Mouse (Mus musculus) mesoderm, embryonic 11.5 days (tissue): ENCODE results near the gene Tmem81.

Experiments used
- DNase-seq: peaks from one replicate; pipeline ENCODE4 v3.0.0-alpha.2; 2012; ENCODE audit warnings: low read depth, low spot score

Tmem81 gene

DNA sequence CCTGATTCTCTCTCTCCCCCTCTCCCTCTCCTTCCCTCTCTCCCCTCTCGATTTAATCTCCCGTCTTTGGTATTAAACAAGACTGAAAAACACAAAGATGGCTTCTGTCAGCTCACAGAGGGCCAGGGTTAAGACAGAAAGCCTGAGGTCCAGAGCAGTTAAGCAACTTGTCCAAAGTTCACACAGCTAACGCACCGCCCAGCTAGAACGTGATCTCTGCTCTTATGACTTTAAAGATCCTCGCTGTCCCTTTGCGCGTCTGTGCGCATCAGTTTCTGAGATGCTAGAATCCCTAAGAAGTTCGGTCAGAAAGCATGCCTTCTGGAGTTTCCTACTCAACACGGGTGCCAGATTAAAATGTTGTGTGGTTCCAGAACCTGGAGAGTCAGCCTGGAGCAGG, 13.7 kb downstream of the Tmem81 start:
- no peak for DNase-seq

DNA sequence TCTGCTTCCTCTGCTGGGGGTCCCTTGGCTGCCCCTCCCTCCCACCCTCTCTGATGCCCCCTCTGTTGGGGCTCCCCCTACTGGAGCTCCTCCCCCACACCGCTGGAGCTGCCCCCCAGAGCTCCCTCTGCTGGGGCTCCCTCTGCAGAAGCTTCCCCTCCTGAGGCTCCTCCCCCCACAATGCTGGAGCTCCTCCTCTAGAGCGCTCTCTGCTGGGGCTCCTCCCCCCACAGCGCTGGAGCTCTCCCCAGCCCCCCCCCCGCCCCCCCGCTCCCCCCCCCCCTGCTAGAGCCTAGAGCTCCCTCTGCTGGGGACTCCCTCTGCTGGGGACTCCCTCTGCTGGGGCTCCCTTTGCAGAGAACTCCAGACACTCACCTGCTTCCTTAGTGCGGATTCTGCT, 14.7 kb downstream of the Tmem81 start:
- DNase-seq, result peak; percentile 57

DNA sequence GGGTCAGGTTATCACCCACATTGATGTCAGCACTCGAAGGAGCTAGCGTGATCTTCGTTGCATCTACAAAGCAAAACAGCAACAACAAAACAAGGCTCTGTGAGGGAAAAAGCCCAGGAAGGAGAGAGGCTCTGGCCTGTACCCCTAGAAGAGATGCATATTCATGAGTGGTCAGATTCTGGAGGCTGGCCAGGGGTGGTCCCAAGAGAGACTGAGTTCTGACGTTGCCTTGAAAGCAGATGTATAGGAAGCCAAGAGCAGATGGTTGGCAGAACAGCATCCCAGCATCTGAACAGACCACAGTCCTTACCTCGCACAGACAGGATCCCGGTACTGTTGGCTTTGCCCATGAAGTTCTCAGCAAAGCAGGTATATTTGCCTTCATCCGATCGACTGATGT, 17.0 kb downstream of the Tmem81 start:
- DNase-seq, result no peak

DNA sequence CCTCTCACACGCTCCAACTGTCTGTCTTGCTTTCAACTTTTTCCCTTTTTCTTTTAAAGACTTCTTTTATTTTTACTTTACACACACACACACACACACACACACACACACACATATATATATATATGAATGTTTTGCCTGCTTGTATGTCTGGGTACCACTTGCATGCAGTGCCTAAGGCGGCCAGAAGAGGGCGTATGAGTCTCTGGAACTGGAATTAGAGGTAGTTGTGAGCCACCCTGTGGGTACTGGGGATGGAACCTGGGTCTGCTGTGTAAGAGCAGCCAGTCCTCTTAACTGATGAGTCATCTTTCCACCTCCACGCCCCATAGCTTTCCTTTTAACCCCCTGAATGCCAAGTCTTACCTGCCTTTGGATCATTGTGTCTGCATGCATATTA, 17.9 kb downstream of the Tmem81 start:
- peak; percentile 39 for DNase-seq

DNA sequence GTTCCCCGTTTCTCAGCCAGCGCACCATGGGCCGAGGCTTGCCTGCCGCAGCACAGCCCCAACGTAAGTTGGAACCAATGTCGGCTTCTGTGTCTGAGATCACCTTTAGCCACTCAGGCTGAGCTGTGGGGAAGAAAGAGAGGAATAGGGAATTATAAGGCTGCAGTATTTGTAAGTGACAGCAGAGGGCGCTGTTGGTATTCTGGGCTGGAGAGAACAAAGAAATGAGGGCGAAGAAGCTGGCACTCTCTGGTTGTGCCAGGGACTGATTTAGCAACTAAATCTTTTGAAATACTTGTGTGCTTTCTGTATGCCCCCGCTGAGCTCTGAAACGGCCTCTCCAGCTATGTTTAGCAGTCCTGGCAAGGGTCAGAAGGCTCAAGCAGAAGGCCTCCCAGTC, 19.8 kb downstream of the Tmem81 start:
- DNase-seq, result peak; percentile 86

DNA sequence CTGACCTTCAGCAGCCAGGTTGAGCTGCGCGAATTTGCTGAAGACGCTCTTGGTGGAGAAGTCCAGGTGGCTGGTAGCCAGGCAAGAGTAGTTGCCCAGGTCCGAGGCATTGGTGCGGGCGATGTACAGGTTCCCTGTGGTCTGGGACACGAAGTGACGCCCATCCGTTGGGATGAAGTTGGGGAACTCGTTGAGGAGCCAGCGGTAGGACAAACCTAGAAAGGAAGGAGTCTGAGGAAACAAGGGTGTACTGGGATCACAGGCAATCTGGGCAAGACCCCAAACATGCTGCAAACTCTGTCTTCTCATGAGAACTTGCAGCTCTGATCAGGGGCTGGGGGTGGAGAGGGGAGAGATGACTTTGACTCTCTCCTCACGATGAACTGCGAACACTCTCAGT, 22.0 kb downstream of the Tmem81 start:
- no peak for DNase-seq

DNA sequence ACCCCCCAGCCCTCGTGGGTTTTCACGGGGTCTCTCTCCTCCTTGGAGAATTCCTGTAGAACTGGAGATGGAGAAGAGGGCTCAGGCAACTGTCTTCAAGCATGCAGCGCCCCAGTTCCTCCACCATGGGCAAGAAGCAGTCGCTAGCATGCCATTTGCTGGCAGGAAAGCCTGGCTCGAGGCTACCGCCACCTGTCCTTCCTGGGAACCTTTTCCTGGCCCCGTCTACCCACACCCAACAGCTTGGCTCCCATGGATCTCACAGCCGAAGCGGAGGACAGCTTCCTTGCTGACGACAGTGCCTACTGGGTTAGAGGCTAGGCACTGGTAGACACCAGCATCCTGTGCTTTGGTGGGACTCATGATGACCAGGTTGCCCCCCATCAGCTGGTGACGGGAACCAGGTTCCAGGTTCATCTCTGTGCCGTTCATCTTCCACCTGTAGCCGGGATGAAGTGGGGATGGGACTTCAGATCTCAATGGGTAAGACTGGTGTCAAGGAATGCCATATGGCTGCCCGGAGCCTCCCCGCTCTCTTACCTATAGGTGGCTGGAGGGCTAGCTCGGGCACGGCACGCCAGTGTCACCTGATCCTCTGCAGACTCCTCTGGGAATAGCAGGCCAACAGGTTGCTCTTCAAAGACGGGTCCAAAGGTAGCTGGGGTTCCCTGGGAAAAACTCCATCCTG, 22.8 kb downstream of the Tmem81 start:
- DNase-seq, result no peak

DNA sequence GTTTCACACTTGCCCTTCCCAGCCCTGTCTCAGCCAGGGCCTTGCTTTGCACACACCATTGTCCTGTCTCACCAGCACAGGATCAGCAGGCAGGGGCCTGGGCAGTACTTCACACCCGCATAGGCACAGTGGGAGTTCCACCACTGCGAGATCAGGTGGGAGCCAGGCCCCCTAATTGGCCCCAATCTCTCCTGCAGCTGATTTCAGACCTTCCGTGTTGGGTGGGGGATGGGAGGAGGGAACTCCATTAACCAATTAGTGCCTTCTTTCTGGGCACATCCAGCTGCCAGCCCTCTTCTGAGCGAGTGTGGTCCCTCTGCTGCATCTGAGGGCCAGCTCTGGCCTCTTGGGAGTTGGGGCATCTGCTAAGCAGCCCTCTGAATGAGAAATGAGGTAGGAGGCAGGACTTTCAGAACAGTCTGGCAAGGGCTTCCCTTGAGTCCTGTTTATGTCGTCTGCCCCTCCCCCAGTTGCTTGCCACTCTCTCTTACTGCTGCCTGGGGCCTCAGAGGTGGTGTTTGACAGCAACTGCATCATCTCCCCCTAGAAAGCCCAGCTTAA, 24.7 kb downstream of the Tmem81 start:
- peak; percentile 76 for DNase-seq

DNA sequence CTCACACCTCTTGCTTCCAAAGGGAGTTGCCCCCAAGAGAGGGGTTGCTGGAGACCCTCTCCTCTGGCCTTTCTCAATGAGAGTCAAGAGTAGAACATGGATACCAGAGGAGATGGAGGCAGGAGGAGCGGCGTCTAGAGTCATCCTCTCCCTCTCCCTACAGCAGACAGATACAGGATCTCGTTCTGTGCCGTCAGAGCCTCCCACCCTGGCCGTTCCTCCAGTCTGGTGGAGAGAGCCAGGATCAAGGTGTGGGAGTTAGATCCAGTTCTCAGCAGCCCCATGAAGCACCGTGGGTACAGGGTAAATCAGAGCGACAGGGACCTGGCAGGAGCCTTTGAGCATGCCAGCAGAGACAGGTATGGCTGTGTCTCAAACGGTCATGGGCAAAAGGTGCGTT, 26.5 kb downstream of the Tmem81 start:
- no peak for DNase-seq

DNA sequence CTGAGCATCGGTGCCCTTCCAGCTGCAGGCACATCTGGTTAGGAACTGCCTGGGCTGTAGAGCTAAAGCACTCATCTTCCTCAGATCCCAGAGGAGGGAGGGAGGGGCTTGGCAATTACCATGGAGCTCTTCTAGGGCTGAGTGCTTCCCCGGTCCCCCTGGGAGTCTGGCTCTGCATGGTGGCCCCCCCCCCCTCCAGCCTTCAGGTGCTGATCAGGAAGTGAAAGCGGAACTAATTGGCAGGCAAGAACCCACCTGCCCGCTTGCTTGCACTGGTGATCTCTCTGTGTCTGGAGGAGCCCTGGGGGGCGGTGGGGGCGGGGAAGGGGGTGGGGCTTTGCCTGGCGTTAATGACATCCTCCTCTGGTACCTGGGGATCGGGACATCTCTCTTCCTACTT, 27.8 kb downstream of the Tmem81 start:
- no peak for DNase-seq

DNA sequence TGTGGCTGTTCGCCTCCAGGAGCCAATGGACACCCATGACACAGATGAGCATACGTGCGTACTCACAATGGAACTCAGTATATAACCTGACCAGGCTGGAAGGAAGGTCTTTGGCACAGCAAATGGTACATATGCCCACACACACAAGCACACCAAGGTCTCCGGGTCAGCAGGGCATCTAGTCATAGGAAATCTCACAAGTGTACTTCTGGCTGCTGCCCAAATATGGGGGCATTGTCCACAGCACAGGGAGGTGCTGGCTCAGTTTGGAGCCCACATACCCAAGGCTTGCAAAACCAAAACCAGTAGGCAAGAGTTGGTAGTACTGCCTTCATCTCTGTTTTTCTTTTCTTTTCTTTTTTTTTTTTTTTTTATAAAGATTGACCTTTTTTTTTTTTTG, 29.5 kb downstream of the Tmem81 start:
- no peak for DNase-seq

DNA sequence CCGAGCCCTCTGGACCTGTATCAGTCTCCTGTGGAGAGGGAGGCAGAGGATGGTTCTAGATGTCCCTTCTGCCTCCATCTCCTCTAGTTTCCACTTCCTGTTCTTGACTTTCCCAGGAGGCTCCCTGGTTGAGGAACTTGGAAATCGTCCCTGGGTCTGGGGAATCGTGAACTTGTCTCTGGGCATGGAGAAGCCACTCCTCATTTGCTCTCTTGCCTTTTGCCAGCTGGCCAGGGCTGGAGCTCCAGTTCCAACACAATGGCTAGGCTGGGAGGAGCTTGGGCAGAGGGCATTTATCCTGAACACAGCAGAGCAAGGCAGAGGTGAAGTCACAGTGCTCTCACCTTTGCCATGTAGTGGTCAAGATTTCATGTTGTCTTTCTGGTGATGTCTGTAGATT, 30.4 kb downstream of the Tmem81 start:
- no peak for DNase-seq

DNA sequence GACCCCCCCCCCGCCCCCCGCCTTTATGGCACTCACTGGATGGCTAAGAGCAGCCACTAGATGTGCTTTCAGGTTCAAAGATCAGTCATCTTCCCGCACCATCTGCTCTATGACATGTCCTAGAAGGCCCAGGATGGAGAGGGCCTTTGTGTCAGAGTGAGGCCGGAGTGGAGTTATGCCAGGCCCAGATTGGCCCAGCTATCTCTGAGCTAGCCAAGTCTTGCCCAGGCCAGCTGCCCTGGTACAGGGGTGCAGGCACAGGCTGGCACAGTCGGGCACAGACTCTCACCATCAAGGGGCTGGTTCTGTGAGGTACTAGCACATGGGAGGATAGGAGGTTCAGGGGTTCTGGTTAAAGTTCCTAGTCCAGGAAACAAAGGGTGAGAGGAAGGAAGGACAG, 31.7 kb downstream of the Tmem81 start:
- no peak for DNase-seq

DNA sequence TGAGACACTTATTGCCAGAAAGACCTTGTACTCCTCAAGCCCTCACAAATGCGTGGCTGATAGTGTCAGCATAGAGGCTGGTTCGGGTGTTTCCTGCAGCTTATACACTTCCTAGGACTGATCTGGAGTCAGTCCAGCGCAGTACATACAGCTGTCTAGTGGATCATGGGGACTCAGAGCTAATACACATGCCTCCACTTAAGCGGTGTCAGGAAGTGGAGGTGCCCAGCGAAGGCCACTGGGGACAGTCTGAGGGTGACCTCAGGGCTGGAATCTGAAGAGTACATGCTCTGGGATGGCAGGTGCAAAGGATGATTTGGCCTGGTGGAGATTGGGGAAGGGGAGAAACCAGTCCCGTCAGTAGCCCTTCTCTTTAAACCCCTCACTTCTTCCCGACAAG, 34.7 kb downstream of the Tmem81 start:
- no peak for DNase-seq

DNA sequence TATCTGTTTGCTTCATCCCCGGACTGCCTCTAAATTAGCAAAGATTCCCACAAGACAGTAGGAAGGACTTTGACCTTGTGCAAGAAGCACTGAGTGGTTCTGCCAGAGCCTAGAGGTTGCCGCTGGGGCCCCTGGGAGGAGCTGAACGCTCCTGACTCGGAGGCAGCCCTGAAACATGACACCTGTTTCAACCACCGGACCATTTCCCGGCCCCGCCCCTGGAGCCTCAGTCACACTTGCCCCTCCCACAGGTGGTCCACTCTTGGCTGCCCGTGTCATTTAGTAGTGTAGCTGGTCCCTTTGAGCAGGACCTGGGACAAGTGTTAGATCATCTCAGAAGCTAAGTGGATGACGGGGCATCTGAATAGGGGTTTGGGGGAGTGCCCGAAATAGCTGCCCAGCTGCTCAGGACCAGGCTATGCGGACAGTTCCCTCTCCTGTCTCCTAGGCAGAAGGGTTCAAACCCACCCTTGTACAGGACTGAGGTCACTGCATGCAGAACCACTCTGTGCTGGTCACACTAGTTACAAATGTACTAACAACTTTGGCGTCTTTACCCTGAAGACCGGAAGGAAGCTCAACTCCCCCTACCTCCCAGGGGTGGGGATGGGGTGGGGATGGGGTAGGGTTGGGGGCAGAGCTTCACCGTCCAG, 35.3 kb downstream of the Tmem81 start:
- DNase-seq, result peak; percentile 56

DNA sequence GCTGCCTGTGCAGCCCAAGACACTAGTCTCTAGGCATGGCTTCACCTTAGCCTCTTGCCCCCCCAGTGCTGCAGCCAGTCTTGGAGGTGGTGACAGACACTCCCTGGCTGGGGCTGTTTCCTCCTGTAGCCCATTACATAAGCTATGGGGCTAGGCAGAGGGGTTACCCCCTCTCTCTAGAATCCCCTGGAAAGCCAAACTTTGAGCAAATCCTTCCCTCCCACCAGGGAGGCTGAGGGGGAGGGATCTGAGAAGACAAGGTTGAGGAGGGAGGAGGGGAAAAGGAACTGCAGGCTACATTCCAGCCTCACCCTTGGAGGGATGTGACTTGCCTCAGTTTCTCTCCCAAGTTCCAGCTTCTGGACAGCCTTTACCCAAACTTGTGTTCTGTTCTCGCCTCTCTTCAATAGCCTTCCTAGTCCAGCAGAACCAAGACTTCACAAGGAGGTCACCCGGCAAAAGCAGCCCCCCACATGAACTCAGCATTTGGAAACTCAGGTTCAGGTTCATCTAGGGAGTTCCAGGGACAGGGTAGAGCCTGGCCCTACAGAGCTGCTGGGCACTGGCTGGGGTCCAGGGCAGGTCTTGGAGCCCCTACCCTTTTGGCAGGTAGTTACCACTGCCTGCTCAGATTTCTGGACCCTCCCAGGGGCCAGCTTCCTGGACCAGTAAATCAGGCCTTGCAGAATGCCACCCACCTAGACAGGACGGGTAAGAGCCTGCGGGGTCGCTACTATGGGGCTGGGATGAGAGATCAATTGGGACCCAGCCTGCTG, 36.0 kb downstream of the Tmem81 start:
- DNase-seq, result no peak

DNA sequence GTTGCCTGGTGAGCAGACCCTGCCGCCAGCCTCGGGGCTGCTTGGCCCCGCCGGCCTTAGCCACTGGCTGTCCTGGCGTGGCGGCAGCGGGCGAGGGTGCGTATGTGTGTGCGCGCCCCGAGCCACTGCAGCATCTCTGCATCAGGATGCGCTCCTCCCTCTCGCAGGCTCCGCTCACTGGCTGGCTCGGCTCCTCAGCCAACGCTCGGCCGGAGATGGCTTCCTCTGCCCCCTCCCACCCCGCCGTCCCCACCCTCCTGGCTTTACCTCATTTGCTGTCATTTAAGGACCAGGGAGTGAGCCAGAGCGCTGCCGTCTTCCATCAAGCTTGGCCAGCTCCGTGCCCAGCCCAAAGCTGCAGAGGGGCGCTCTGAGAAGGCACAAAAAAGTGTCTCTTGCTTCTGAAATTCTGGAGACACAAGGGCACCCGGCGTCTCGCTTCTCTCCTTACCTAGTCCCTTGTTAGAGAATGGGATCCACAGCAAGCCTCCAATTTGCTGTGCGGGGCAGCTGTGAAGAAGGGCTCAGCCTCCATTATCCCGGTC, 36.8 kb downstream of the Tmem81 start, which contains the start of gene Cntn2:
Gene Cntn2, minus strand, starts transcription at position 495 of the 545 bp plus-strand sequence.
- DNase-seq, result peak; percentile 62

DNA sequence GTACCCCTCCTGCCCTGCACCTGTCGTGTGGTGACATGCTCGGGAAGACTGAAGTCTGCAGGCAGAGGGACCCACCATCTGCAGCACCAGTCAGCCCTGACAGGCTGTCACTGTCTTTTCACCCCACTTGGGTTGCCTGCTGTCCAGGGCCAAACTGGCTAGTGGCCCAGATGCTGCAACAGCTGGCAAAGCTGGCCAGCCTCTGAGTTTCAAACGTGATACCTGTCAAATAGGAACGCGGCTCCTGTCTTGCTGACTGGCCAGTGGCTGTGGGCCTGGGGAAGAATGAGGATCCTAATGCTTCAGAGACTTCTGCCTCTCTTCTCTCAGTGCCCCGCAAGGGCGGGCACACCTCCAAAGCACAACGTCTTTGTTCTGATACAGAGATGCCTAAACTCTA, 37.8 kb downstream of the Tmem81 start:
- no peak for DNase-seq

DNA sequence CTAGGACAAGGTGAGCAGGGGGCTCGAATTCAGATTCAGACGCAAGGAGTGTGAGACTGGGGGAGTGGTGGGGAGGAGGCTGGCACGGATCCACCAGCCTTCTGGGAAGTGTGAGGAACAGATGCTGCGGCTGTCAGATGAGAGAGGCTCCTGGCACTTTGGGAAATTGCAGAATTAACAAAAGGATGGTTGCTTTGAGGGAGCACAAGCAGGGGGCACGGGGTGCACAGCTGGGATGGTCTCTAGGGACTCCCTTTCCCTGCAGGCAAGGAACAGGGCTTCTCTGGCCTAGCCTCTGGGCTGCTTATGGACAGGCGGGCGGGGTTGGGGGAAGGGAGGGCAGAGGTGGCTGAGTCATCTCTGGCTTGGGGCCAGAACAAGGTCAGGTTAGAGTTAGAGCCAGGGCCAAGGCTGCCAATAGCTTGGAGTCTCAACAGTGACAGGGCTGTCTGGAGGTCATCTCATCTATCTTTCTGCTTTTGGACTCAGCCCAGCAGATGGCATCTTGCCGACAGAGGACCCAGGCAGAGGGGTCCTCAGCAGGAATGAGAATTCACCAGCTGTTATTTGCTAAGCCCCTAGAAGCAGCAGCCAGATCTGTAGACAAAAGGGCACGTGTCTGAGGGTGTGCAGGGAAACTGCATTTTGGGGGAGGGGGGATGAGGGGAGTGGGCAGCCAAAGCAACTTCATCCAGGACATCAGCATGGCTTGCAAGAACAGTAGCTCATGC, 52.0 kb downstream of the Tmem81 start:
- DNase-seq, result peak; percentile 73
